Mouse (Mus musculus): ENCODE results near the gene Chsy1.

Gene Chsy1

DNA sequence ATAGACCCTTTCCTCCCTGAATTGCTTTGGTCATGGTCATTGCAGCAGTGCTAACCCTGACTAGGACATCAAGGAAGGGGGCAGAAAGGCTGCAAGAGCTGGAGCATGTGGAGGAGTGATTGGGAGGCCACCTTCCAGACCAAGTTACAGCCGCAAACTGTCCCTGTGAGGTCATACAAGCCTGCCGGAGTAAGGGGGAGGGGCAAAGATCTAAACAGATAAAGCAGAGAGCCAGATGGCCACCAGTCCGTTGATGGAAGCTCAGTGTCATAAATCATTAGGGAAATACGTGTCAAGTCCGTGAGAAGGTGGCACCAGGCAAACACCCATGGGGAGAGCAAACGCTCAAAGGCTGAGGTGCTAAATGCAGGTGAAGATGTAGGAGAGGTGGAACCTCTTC, 105.2 kb downstream of the Chsy1 start:
- DNase-seq (ENCODE audit: low read depth) = no peak

GRCm38 (mm10) chr7:66215911-66216310, 106.6 kb downstream of the Chsy1 start:
- DNase-seq (ENCODE audit: low read depth) = no peak

GRCm38 (mm10) chr7:66217011-66217410, 107.7 kb downstream of the Chsy1 start:
- no peak for DNase-seq (ENCODE audit: low read depth)

- DNase-seq (ENCODE audit: low read depth) = no peak
Measured at GRCm38 (mm10) chr7:66217531-66218094, 108.3 kb downstream of the Chsy1 start.

DNA sequence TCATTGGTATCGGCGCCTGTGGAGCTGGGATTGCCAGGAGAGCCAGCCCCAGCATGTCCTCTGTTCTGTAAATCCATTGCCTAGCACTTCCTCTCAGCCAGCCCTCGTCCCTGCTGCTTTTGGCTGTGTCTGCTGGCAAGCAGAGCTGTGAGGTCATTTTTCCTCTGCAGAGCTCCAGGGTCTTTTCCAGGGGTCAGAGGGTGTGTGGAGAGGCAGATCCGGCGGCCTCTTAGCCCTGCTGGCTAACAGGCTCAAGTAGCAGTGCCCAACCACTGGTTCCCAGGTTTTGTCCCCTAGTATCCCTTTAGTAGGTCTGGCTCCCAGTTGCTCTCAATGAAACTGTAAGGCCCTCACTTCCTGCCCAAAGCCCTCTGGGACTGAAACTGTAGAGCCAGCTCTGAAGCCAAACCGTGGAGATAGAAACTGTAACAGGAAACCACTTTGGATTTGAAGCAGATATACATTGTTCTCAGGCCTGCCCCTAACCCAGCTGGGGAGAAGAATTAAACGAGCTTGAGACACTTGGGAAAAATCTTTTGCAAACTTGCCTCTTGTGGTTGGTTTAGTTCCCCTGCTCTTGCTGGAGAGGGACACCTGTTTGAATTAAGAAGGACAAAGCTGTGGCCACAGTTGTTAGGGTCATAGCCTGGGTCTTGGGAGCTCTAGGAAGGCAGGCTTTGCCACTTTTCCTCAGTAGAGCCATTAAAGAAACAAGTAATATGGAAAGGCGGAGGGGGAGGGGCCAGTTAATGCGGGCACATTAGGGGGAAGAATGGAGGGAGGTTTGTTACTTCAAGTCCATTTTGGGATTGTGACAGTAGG, 109.1 kb downstream of the Chsy1 start:
- no peak for DNase-seq (ENCODE audit: low read depth)

DNA sequence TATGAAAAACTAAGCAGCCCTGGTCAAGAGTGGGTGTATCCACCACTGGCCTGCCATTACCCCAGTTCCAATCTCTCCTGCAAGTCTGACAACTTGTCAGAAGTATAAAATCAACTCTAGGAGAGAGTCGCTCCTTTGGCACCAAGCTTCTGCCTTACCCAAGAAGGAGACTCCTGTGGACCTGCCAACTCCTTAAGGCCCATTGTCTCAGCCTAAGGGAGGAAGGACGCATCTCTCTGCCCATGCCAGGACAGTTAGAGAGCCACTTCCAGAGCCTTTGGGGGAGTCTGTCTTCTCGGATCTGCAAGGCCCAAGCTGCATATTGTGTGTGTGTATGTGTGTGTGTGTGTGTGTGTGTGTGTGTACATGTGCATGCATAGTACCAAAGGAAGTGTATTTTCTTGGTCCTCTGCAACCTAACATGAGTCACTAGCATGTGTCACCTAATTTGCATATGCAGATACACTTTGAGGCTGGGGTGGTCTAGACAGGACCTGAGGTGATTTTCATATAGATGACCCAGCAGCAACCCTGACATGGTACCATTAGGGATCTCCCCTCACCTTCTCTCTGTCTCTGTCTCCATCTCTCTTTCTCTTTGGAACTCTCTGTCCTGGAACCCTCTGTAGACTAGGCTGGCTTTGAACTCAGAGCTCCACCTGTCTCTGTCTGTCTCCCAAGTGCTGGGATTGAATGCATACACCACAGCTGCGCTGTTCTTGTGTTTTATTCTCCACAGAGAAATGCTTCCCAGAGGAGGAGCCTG, 109.9 kb downstream of the Chsy1 start:
- DNase-seq (ENCODE audit: low read depth) = no peak

DNA sequence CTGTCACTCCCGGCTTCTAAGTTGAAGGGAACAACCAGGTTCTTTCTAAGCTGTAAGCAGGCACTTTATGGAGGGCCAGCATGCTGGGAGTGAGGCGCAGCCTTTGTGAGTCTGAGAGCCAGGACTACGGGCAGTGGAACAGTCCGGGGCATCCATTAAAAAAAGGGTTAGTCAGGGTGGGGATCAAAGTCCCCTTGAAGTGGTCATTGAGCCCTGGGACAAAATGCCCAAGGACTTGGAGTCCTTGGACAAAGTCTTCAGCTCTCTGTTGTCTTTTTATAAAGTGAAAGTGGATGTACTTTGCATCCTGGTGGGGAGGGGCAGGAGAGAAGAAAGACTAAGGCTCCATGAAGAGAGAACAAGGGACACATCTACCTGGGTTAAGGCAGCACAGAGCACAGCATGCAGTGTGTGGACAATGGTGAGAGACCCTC, 110.5 kb downstream of the Chsy1 start:
- no peak for DNase-seq (ENCODE audit: low read depth)

DNA sequence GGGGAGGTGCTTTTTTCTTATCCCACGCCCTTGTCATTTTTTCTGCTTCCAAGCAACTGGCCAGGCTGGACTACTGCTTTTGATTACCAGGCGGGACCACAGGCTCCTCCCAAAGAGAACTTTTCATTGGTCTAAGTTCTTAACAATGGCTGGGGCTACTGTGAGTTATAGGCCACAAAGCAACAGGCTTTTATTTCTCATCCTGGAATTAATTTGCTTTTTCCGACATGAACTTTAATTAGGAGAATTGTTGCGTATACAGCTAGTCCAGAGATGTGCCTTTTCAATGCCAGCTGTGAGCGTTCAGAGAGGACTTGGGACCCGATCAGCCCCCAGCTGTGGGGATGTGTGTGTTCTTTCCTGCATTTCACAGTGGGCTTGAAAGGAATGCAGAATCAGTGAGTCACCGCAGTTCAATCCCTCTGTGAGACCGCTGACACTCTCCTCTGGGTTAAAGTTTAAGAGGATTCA, 113.3 kb downstream of the Chsy1 start:
- peak; percentile 69 for DNase-seq (ENCODE audit: low read depth)

Data from fibroblast of lung, adult 2 months (primary cell).